Mouse (Mus musculus) cerebellum, adult 2 months (tissue): ENCODE data around the gene Pappa. TPM values are rescaled to one million over a fixed set of nuclear protein-coding genes. Genes with fewer than 3 reads are reported as not detected.
A peak's percentile ranks its signal among the peaks of the same experiment; 100 is the strongest.

Experiments used
- DNase-seq, 2 experiments: peaks; one replicate each; pipeline ENCODE4 v3.0.0; 2021
- H3K27ac ChIP-seq: fragments of 200-500 bp; 2 replicates; pipeline ENCODE4 v1.5.1; 2012; ENCODE audit warnings: low read length, control low read depth, inconsistent platforms; ENCODE audit not compliant: insufficient read depth
- H3K27me3 ChIP-seq: fragments of 200-500 bp; 2 replicates; pipeline ENCODE4 v1.6.1; 2012; ENCODE audit warnings: inconsistent platforms, mild to moderate bottlenecking, low read length, moderate library complexity; ENCODE audit not compliant: control insufficient read depth, insufficient read depth
- H3K4me1 ChIP-seq: fragments of 200-500 bp; 2 replicates; pipeline ENCODE4 v1.6.1; 2011; ENCODE audit warnings: low read length; ENCODE audit not compliant: control insufficient read depth, insufficient read depth
- H3K4me3 ChIP-seq: fragments of 200-500 bp; replicated peaks from 2 replicates; pipeline ENCODE3; 2011; ENCODE audit warnings: mild to moderate bottlenecking, low read depth, low read length, control low read depth; ENCODE audit not compliant: insufficient read depth
- CTCF ChIP-seq: fragments of 200-500 bp; IDR thresholded peaks from 2 replicates; pipeline ENCODE4 v1.5.1; 2011; ENCODE audit warnings: low read depth, mild to moderate bottlenecking, control low read depth, low read length, moderate library complexity, borderline replicate concordance; ENCODE audit not compliant: insufficient read depth
- POLR2A ChIP-seq: fragments of 200-500 bp; IDR thresholded peaks from 2 replicates; pipeline ENCODE4 v1.6.1; 2011; ENCODE audit warnings: low read length, control low read depth, borderline replicate concordance; ENCODE audit not compliant: insufficient read depth
- WGBS: fragments of 180-500 bp; shearing (Covaris S2); methylation state at CpG from one replicate; pipeline ENCODE4 v1.1.7; 2018; 5-methylcytosine and 5-hydroxymethylcytosine counted together
- polyA plus RNA-seq: library from polyadenylated mRNA; depleted of rRNA; stranded (reverse); fragments of >200 nt; gene quantifications from 2 replicates; pipeline ENCODE4 v1.2.3, GENCODE M21; 2012

Pappa gene
- polyA plus RNA-seq, 1 experiment = 2.0 TPM

DNA sequence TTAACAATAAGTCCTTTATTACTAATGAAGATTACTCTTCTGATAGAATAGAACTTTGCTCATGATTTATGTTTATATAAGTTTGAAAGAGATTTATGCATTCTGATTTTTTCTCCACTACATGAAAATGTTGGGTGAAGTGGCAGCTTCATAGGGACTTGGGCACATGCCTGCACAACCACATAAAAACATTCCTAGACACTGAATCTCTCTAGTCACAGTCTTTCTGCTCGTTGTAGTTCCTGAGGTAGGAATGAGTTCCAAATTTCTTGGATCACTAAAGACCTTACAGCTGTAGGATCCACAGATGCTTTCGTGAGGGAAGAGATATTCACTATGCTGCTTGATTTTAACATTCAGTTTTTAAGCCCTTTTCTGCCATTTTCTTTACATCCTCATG is 81.5 kb downstream of the Pappa start:
- no peaks in the 10 kb centered on the region for H3K27me3 ChIP-seq
- H3K27ac ChIP-seq = no peak overlapping the region
- 73% methylated on average over 2 of the region's 2 CpGs for WGBS
- H3K4me3 ChIP-seq = no peak overlapping the region
- DNase-seq = no peak
- no peaks in the 10 kb centered on the region for H3K4me1 ChIP-seq
- no peak for TF ChIP-seq POLR2A
- TF ChIP-seq CTCF = no peak

- Histone ChIP-seq H3K27ac (no peak overlapping the region), H3K4me1 (no peaks in the 10 kb centered on the region), H3K4me3 (no peak overlapping the region), H3K27me3 (no peaks in the 10 kb centered on the region)
- whole genome bisulfite sequencing = 79% methylated on average over 3 of the region's 3 CpGs
- no peak for DNase-seq
- TF ChIP-seq POLR2A (no peak), CTCF (no peak)
Observed at GRCm38 (mm10) chr4:65209369-65210015, 85.5 kb downstream of the Pappa start.

GRCm38 (mm10) chr4:65216682-65217081 is 92.7 kb downstream of the Pappa start:
- WGBS = 69% methylated on average over 3 of the region's 3 CpGs
- H3K27ac ChIP-seq = no peak overlapping the region
- H3K4me3 ChIP-seq = no peak overlapping the region

DNA sequence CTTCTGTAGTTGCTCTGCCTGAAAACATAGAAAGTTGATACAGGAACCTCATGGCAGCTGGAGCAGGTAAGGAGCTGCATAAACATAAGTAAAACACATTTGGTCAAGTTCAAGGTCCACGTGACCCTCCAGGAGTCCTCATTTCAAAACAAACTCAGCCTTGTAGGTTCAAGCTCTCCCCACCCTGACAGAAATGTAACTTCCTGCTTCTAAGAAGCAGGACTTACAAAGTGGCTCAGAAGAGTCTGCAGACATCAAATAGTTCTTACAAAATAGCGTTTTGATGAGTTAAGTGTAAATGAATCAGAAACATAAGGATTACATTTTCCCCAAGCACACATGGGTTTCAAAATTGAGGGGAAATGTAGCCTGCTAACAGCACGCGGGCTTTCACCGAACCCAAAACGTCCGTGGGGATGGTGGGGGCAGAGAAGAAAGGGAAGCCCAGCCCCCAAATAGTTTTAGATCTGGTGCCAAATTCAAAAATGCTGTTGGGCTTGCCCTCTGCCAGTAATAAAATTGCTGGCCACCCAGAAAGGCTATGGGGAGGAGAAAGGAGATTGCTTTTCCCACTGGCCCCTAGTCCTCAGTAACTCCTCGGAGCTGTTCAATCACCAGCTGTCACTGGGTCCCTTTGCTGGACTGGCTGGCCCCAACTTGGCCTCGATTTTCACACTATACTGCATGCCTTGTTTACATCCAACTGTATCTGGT is 93.8 kb downstream of the Pappa start:
- WGBS = 45% methylated on average over 9 of the region's 9 CpGs
- TF ChIP-seq POLR2A (no peak), CTCF (no peak)

More at GRCm38 (mm10) chr4:65216682-65217081, 92.7 kb downstream of the Pappa start:
- TF ChIP-seq POLR2A (no peak), CTCF (no peak)
- no peaks in the 10 kb centered on the region for H3K27me3 ChIP-seq
- DNase-seq = no peak
- no peaks in the 10 kb centered on the region for H3K4me1 ChIP-seq

GRCm38 (mm10) chr4:65223901-65224300 is 99.9 kb downstream of the Pappa start:
- Histone ChIP-seq H3K27ac (no peak overlapping the region), H3K4me3 (no peak overlapping the region), H3K27me3 (no peaks in the 10 kb centered on the region), H3K4me1 (no peaks in the 10 kb centered on the region)
- peak in 1 of 2 experiments; percentile 35 for DNase-seq
- 15% methylated on average over 4 of the region's 4 CpGs for WGBS
- no peak for TF ChIP-seq CTCF
- no peak for TF ChIP-seq POLR2A

More for the DNA sequence above, 93.8 kb downstream of the Pappa start:
- H3K4me3 ChIP-seq = no peak overlapping the region
- no peaks in the 10 kb centered on the region for H3K27me3 ChIP-seq
- no peaks in the 10 kb centered on the region for H3K4me1 ChIP-seq
- no peak overlapping the region for H3K27ac ChIP-seq
- DNase-seq = no peak

GRCm38 (mm10) chr4:65238540-65238998 is 114.6 kb downstream of the Pappa start:
- DNase-seq = no peak
- no peaks in the 10 kb centered on the region for H3K4me1 ChIP-seq
- H3K27ac ChIP-seq = no peak overlapping the region
- H3K27me3 ChIP-seq = no peaks in the 10 kb centered on the region; the same call in 1 of the 2 replicates
- H3K4me3 ChIP-seq = no peak overlapping the region
- WGBS = 41% methylated on average over 8 of the region's 8 CpGs
- TF ChIP-seq POLR2A (no peak), CTCF (no peak)

DNA sequence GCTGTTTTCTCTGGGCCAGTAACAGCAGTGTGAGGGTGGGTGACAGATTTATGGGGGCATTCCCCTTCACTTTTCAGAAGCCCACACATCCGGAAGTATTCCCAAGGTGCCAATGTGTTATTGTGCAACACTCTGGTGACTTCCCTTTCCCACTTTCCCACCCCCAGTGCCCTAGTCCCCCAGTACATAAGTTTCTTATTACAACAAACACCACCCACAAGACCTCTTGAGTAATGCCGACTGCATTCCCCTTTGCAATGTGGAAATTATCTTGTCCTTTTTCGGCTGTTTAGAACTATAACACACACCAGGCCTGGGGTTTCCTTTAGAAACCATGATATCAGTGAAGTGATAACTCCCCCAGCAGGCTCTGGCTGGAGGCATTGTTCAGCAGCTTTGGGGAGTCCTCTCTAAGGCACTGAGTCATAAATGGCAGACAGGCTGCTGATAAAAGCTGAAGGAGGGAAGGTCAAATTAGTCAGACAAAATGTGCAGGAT is 118.5 kb downstream of the Pappa start:
- WGBS = 31% methylated on average over 3 of the region's 3 CpGs
- H3K4me3 ChIP-seq = no peak overlapping the region
- H3K4me1 ChIP-seq = no peaks in the 10 kb centered on the region
- H3K27ac ChIP-seq = no peak overlapping the region
- TF ChIP-seq POLR2A = no peak
- no peak for TF ChIP-seq CTCF
- DNase-seq = peak in 1 of 2 experiments; percentile 16
- no peaks in the 10 kb centered on the region for H3K27me3 ChIP-seq

DNA sequence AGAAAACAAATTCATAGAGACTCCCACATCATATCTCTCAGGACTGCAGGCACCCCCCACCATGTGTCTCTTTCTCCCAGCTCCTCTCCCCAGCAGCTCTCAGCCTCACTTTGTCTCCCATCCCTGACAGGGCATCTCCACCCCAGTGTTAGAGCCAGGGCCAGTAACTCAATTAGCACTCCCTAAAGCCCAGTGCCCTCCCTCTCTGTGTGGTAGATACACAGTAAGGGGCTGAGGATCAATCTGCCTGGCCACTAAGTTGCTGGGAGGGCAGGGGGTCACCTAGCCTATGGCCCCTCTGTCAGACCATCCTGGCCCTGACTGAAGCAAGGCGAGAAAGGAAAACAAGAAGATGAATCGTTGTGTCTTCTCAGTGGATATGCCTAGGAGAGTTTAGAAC is 119.3 kb downstream of the Pappa start:
- DNase-seq = no peak
- no peak overlapping the region for H3K4me3 ChIP-seq
- H3K4me1 ChIP-seq = no peaks in the 10 kb centered on the region
- no peaks in the 10 kb centered on the region for H3K27me3 ChIP-seq
- no peak for TF ChIP-seq CTCF
- no peak for TF ChIP-seq POLR2A
- 68% methylated on average over 2 of the region's 2 CpGs for WGBS
- H3K27ac ChIP-seq = no peak overlapping the region
